Mouse (Mus musculus) gonadal fat pad, adult 2 months (tissue): ENCODE data around the gene Clstn2. TPM values are rescaled to one million over a fixed set of nuclear protein-coding genes. Genes with fewer than 3 reads are reported as not detected.

Experiments
- DNase-seq: peaks from one replicate; pipeline ENCODE4 v3.0.0-alpha.2; 2012; ENCODE audit warnings: low read depth
- polyA plus RNA-seq: library from polyadenylated mRNA; depleted of rRNA; stranded (reverse); fragments of >200 nt; gene quantifications from 2 replicates; pipeline ENCODE4 v1.2.3, GENCODE M21; 2012

Gene Clstn2
- polyA plus RNA-seq, 1 experiment = 3.4 TPM

DNA sequence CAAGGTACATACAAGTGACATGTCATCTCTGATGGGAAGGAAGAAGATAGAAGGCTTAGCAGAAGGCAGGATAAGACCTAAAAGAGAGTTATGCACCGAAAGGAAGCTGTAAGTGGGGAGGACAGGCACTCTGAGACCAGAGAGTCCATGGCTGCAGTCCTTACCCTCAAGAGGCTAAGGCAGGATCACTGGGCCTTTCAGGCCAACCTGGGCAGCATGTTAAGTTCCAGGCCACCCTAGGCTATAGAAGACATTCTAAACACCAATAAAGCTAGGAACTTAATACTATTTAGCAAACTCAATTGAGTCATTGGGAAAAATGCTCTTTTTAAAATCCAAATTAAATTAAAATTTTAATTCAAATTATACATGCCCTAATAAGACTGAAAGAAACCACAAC lies 258.0 kb downstream of the Clstn2 start:
- DNase-seq = no peak

- DNase-seq = no peak
Observed at GRCm38 (mm10) chr9:97773911-97774310, 259.1 kb downstream of the Clstn2 start.

- no peak for DNase-seq
Observed at GRCm38 (mm10) chr9:97772431-97772830, 260.6 kb downstream of the Clstn2 start.

- no peak for DNase-seq
Observed at GRCm38 (mm10) chr9:97769331-97769730, 263.6 kb downstream of the Clstn2 start.

DNA sequence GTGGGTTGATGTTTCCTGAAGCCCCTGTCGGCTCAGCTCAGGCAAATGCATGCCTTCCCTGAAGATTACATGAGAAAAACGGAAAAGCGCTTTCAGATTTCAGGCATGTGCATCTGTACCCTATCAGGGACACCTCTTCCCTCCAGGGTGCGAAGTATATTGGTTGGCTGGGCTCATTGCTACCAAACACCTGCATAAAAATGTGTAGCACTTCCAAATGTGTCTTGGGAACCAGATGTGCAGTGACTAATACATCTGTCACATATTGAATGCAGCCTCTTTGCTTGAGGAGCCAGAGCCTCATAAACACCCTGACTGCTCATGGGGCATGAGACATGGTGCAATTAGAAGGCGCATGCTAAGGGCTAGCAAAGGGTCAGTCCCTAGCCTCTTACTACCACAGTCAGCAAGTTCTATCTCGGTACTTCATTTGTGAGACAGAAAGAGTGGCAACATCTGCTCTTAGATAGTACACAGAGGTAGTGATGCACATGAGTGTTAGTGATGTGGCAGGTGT lies 267.7 kb downstream of the Clstn2 start:
- no peak for DNase-seq

GRCm38 (mm10) chr9:97763048-97763447 lies 269.9 kb downstream of the Clstn2 start:
- DNase-seq = no peak

DNA sequence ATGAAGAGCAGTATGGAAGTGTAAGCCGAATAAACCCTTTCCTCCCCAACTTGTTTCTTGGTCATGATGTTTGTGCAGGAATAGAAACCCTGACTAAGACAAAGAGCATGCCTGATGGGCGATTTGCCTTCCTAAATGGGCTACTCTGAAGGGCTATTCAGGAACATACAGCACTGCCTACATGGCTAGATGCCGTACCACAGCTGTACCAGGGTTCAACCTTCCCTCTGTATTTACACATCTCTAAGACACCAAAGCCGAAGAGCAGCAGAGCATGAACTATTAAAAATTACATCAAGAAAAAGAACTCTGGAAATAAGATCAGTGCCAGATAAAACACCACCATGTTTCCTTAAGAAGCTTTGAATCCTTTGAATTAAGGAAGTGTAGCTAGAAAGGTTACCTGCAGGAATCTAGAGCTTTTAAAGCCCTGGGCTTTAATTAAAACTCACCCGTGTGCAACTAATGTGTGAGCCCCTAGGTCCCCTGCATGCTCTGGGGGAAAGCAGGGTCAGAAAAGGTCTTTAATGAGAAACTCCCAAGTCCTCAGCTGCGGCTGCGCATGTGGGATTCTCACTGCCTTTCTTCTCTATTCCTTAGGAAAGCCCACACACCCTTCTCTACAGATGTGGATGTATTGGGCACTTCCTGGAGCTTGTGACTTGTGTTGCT lies 277.2 kb downstream of the Clstn2 start:
- DNase-seq = no peak

GRCm38 (mm10) chr9:97753715-97754114 lies 279.3 kb downstream of the Clstn2 start:
- DNase-seq = no peak

GRCm38 (mm10) chr9:97746574-97746973 lies 286.4 kb downstream of the Clstn2 start:
- DNase-seq = no peak

- DNase-seq = no peak
Observed at GRCm38 (mm10) chr9:97727715-97728486, 305.1 kb downstream of the Clstn2 start.

DNA sequence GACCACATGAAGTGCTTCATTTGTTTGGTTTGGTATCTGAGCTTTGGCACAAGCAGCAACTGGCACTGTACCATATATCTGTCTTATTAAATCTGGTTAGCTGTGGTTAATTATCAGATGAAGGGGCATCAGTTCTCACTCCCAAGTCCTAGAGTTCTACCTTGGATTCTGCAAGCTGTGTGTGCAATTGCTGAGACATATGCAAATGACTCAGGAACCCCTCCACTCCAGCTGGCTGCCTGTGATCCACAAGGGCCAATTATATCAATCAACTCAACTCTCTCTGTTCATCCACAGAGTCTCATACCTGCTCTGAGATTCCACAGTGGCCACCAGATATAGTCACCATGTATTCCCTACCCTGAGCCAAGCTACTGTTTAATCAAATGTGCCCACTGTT lies 315.3 kb downstream of the Clstn2 start:
- no peak for DNase-seq

- DNase-seq = no peak
Observed at GRCm38 (mm10) chr9:97717005-97717404, 316.0 kb downstream of the Clstn2 start.

DNA sequence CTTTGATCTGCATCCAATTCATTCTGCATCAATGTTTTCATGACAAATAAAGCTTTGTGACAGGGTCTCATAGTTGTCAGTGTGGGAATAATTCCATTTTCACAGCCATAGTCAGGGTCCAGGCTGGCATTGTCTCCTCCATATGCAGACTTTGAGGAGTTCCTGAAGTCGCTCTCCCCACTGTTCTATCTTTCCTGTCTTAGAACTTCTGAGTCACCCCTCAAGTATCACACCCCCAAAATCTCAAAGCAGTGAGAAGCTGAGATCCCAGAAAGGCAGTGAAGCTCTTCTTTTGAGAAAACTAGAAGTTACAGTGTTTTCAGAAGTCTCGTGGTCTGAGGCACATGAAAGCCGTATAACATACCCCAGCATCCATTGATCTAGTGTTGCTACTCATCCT lies 320.1 kb downstream of the Clstn2 start:
- no peak for DNase-seq

GRCm38 (mm10) chr9:97703901-97704503 lies 329.0 kb downstream of the Clstn2 start:
- no peak for DNase-seq

DNA sequence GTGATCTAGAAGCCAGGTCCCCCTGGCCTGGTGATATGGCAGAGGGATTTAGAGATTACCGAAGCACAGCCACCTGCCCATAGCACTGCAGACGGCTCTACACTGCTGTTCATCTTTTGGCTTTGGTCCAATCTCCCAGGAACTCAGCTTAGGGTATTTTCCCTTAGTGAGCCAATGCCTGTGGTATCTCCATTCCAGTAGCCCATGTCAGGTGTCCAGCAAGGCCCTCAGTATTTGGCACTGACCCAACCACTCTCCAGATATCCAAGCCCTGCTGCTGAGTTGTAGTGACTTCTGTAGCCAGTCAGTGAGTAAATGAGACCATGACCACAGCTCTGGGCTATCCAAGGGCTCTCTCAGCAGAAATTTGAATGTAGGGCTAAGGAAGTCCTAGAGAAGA lies 330.0 kb downstream of the Clstn2 start:
- DNase-seq = no peak

- DNase-seq = no peak
Observed at GRCm38 (mm10) chr9:97699983-97700382, 333.0 kb downstream of the Clstn2 start.

- no peak for DNase-seq
Observed at GRCm38 (mm10) chr9:97699020-97699419, 334.0 kb downstream of the Clstn2 start.

GRCm38 (mm10) chr9:97698071-97698470 lies 334.9 kb downstream of the Clstn2 start:
- no peak for DNase-seq

GRCm38 (mm10) chr9:97696655-97697235 lies 336.2 kb downstream of the Clstn2 start:
- DNase-seq = no peak

GRCm38 (mm10) chr9:97695278-97695677 lies 337.7 kb downstream of the Clstn2 start:
- DNase-seq = no peak

- DNase-seq = peak; percentile 70
Observed at GRCm38 (mm10) chr9:97686826-97687425, 346.1 kb downstream of the Clstn2 start.

DNA sequence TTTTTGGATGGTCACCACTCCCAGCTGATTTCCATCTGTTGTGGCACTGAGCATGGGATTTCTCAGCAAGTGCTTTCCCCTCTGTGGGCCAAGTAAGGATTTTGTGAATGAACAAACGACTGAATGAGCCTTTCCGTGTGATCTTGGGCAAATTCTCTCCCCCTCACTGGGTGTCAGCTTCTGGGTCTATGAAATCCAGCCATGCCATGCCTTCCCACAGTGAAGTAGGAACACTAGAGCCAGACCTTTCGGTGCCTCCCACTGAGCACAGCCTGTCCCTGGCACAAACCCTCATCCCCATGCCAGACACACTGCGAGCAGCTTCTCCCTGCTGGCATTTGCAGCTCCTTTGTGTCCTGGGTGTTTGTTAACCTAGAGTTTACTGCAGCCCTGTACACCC lies 347.3 kb downstream of the Clstn2 start:
- DNase-seq = peak; percentile 30
